Mouse (Mus musculus) urinary bladder, postnatal 36 days (tissue): ENCODE measurements at regions not wholly inside any gene's neighbourhood (a gene's known extent, or its start where the extent isn't known, plus 50 kb on each side); places are given as distances from the start of the nearest gene placed in this dataset.

ENCODE experiments used
- DNase-seq, 2 experiments: peaks; one replicate each; pipeline ENCODE4 v3.0.0; 2022; ENCODE audit warnings: low spot score in 2 of 2, mixed read lengths in 1 of 2

- DNase-seq, result no peak
Observed at GRCm38 (mm10) chr17:83135441-83136120, 79.5 kb upstream of the Pkdcc start.

- no peak for DNase-seq
Observed at GRCm38 (mm10) chr17:83136267-83136666, 78.8 kb upstream of the Pkdcc start.

GRCm38 (mm10) chr17:83137720-83138119, 77.4 kb upstream of the Pkdcc start:
- DNase-seq, result no peak

GRCm38 (mm10) chr17:83138493-83139417, 76.3 kb upstream of the Pkdcc start:
- no peak for DNase-seq

GRCm38 (mm10) chr17:83148371-83148929, 66.6 kb upstream of the Pkdcc start:
- DNase-seq, result peak in 1 of 2 experiments; percentile 34

GRCm38 (mm10) chr17:83149336-83149735, 65.8 kb upstream of the Pkdcc start:
- DNase-seq, result no peak

- no peak for DNase-seq
Observed at GRCm38 (mm10) chr17:83155106-83155505, 60.0 kb upstream of the Pkdcc start.

GRCm38 (mm10) chr17:83156682-83157081, 58.4 kb upstream of the Pkdcc start:
- no peak for DNase-seq

- DNase-seq, result no peak
Observed at GRCm38 (mm10) chr17:83158053-83158452, 57.0 kb upstream of the Pkdcc start.

- no peak for DNase-seq
Observed at GRCm38 (mm10) chr17:83158652-83159051, 56.4 kb upstream of the Pkdcc start.

- no peak for DNase-seq
Observed at GRCm38 (mm10) chr17:83159634-83160033, 55.5 kb upstream of the Pkdcc start.

GRCm38 (mm10) chr17:83160296-83160695, 54.8 kb upstream of the Pkdcc start:
- DNase-seq, result no peak

GRCm38 (mm10) chr17:83161731-83162130, 53.4 kb upstream of the Pkdcc start:
- DNase-seq, result no peak

GRCm38 (mm10) chr17:83163952-83164560, 51.0 kb upstream of the Pkdcc start:
- no peak for DNase-seq

- no peak for DNase-seq
Observed at GRCm38 (mm10) chr17:83164728-83165127, 50.4 kb upstream of the Pkdcc start.

- no peak for DNase-seq
Observed at GRCm38 (mm10) chr17:83165140-83165539, 50.0 kb upstream of the Pkdcc start.
